Mouse (Mus musculus): Measurements from ENCODE around the gene Zfp462. TPM values are rescaled to one million over a fixed set of nuclear protein-coding genes. Genes with fewer than 3 reads are reported as not detected.
A peak's percentile ranks its signal among the peaks of the same experiment; 100 is the strongest.

The Zfp462 gene
- total RNA-seq, 2 experiments from 2014 or later: 20.8 to 24.5 TPM

GRCm38 (mm10) chr4:54950136-54950535 lies 5.3 kb downstream of the Zfp462 start:
- no peak for DNase-seq (ENCODE audit: low spot score)

DNA sequence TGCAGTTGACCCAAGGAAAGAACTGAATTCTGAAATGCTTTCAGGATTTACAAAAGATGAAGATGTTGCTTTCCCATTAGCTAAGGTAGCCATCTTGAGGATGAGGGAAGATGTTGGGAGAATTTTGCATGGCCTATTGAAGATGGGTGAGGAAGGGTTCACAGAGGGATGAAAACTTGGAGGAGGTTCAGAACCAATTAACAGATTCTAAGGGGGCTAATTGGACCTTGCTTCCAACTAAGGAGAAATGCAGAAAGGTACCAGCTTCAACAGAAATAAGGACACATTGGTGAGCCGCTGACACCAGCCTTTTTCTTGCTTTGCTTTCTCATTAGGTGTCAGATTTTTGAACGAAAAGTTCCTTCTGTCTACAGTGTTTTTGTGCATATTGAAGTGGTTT lies 6.0 kb downstream of the Zfp462 start:
- DNase-seq (ENCODE audit: low spot score): no peak

DNA sequence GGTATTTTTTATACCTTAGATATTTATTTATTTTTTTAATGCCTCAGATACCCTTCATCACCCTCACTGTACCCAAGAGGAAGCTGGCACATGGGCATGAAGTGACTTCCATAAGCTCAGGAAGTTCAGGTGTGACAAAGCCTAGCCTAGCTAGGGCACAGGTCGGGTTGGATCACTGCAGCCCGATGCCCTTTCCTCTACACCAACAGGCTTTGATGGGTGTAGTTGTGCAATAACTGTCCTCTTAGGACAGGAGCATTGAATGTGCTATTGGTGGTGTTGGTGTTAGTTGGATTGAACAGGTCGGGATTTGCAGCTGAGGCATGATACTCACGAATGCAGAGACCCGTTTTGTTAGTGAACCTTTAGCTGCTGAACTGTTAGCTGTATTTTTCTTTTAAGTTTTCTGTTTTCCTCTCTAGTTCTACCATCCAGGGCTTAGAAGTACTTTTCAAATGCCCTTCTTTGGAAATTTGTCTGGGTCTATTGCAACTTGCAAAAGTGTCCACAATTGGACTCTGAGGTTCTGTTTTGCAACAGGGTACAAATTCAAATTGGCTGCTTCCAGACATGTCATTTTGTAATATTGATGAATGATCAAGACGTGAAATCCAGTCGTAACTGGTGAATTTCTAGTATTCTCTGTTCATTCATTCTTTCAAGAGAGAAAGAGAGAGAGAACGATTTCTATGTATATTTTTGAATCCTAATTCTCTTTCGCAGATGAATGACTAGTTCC lies 9.0 kb downstream of the Zfp462 start:
- no peak for DNase-seq (ENCODE audit: low spot score)

DNA sequence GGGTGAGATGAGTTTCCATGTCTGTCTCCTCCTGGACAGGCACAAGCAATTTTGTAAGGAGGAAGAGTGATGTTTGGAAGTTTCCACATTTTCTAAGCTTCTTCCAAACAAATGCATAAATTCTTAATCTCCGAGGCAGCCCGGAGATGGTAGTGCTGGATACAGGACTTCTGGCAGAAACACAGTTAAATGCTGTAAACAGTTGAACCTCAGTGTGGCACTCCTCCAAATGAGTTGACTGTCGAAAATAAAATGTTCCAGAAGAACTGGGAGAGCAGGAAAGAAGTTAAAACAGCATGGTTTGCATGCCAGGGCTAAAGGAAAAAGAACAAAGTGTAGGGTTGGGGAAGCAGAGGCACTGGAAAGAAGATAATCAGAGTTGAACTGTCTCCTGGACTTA lies 9.6 kb downstream of the Zfp462 start:
- DNase-seq (ENCODE audit: low spot score): no peak

DNA sequence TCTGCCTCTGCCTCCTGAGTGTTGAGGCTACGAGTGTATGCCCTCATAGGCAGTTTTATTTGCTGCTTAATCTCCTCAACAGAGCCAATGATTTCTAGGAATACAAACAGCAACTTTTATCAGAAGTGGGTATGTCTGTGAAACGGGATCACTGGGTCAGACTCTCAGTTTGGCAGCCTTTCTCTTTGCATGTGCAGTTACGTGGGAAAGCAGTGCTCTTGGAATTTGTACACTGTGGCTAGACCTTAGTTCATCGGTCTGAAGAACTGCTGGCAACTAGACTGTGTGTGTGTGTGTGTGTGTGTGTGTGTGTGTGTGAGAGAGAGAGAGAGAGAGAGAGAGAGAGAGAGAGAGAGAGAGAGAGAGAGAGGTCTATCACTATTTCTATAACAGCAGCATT lies 15.9 kb downstream of the Zfp462 start:
- DNase-seq (ENCODE audit: low spot score): no peak

DNA sequence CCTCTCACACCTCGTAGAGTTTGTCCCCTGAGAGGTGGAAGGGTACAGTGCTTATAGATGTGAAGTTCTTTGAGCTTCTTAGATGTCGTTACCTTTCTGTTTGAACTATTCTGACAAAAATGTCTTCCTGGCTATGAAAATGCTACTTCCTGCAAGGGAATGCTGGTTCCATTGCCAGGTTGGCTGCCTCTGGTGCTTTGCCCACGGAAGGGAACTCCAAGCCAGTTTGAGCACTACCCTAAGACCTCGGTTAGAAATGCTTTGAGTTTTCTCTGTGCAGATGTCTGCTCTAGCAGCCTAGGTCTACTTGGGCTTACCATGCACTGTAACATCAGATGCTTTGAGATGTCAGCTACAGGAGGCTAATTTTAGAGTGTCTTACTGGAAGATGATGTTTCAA lies 17.3 kb downstream of the Zfp462 start:
- DNase-seq (ENCODE audit: low spot score): peak; percentile 21

GRCm38 (mm10) chr4:54963551-54963950 lies 18.7 kb downstream of the Zfp462 start:
- no peak for DNase-seq (ENCODE audit: low spot score)

GRCm38 (mm10) chr4:54965169-54965695 lies 20.4 kb downstream of the Zfp462 start:
- DNase-seq (ENCODE audit: low spot score): no peak

DNA sequence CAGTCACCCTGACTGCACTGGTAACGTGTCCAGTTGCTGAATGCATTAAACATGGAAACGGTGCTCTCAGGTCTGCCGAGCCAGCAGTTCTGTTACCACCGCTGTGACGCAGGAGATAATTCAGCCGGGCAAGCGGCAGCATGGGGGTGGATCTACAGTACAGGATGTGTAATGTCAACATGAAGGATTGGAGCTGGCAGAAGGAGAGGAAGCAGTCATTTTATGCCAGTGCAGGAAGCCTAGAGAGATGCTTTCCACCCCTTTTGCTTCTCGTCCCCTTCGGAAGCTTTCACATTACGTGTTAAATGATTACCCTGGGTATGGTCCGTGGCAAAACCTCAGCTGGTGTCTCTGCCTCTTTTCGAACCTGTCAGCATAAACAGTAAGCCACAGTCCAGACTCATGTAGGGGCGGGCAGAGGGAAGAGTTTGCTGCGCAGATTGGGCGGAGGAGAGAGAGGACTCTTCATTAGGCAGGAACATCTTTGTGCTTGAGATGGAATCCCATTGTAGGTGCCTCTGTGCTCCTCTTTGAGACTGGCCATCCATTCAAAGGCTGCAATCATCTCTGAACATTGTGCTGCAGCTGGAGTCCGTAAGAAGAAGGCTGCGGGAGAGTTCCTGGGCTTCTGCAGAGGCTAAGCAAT lies 21.4 kb downstream of the Zfp462 start:
- peak; percentile 53 for DNase-seq (ENCODE audit: low spot score)

DNA sequence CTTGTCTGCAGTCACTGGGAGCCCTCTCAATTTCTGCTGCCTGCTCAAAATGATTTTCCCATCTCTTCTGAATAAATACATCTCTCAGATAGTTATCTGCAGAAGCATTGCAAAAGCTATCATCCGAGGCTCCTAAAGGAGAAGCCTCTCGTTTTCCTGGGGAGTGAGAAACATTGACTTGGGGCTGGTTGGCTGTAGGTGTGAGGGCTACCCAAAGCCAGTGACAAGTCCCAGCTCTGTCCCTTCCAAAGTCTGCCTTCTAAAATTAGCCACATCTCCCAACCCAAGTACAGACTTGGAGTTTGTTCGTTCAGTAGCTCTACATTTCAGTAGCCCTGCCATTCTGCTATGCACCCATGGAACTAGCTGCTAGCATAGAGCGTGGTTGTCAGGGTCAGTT lies 22.3 kb downstream of the Zfp462 start:
- peak; percentile 31 for DNase-seq (ENCODE audit: low spot score)

DNA sequence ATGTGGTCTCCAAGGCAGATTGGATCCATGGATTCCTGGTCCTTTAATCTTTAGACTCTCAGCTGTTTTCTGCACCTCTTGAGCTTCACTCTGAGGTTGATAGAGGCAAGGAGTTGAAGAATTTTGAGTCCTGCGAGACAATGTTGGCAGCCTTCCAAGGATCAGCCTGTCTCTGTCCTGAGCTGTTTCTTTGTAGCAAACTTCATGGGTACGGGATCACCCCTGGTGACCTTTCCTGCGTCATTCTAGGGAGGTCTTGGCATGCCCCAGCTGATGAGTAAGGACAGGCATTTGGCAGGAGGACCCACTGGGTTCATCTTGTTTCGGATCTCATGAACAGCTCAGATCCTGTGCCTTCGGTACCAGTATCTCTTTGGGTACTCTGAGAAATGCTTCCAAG lies 22.9 kb downstream of the Zfp462 start:
- DNase-seq (ENCODE audit: low spot score): peak; percentile 62

DNA sequence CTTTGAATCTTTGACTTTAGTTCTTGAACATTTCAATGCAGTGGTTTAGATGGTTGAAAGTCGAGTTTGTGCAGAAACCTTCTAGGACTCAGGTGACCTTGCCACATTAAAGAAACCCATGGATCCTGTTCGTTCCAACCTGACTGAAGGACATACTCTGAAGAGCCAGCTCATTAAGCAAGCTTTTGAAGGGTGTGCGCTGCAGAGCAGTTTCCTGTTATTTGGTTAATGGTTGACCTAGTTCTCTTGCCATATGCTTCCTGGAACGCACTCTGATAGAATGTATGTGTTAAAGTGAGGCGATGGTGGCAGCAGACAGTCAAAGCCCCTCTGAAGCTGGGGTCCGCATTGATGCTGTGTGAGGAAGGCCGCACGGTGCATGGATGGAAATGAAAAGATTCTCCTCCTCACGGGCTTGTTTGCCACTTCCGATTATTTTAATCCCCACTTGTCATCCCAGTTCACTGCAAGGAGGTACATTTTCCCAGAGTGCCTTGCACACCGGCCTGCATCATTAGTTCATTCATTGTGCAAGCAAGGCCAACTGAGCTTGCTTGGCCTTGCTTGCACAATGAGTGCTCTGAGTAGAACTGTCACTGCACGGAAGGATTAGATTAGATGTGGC lies 24.9 kb downstream of the Zfp462 start:
- no peak for DNase-seq (ENCODE audit: low spot score)

GRCm38 (mm10) chr4:54971386-54971785 lies 26.5 kb downstream of the Zfp462 start:
- peak; percentile 37 for DNase-seq (ENCODE audit: low spot score)

DNA sequence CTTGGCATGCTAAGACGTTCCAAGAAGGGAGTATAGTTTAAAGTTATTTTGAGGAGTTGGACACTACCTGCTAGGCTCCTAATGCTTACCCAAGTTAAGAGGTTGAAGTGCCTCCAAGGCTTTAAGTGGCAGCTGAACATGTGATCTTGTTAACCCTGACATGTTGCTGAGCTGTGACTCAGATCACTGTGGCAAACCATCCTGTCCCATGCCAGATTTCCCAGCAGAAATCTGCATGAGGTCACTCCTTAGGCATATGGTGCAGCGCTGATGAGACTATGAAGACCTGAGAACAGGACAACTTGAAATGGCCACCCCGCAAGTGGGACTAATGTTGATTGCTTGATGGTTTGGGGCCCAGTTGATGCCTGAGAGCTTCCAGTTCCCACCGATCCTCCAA lies 27.2 kb downstream of the Zfp462 start:
- DNase-seq (ENCODE audit: low spot score): peak; percentile 58

DNA sequence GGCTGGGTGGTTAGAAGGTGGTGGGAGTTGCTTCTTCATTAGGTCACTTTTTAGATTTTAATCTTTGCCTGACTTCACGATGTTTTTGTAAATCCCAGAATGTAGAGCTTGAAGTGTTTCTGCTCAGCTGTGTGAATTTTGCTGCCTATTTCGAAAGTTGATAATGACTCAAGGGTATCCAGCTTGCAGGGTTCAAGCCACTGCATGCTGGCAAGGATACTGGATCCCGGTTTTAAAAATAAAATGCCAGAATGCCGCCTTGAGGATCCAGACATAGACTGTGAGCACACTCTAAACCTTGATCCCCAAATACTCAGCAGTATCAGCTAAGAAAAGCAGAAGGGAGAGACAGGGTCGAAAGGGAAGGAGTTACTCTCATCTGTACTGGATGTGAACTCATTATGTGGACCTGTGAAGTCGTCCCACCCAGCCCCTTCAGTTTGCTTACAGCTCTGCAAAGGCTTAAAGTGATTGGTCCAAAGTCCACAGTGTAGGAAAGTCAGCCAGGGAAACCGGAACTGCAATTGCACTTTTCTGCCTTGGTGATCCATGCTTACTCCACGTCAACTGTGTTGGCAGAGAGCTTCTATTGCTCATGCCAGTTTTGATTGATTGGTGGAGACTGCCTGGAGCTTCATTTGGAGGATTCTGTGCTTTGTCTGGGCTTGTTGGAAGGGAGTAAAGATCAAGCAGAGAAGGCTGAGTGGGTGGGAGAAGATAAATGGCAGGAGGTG lies 28.1 kb downstream of the Zfp462 start:
- no peak for DNase-seq (ENCODE audit: low spot score)

DNA sequence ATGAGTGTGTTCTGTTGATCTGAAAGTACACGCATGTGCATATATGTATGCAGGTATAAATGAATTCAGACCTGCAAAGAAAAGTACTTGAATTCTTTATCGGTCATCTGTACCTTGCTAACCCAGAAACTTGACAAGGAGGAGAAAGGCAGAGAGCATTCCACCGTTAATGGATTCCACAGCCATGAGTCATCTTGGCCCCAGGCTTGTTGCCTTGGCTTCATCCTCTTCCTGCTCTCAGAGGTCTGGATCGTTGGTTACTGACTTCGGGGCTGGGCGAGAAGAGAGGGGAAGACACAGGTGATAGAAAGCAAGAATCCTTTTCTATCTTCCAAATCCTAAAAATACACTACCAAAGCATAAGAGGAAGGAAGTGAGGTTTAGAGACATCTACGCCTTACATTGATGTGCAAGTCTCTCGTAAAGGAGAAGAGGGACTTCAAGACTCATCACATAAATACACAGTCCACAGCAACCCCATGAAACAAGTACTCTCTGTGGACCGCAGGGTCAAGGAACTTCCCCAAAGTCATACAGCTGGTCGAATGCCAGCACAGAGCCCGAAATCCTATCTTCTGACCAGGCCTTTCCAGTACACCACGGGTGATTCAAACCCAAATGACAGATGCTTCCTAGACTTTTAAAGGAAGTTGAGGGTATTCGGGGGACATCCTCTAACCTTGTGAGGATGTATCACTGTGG lies 35.1 kb downstream of the Zfp462 start:
- peak; percentile 84 for DNase-seq (ENCODE audit: low spot score)

DNA sequence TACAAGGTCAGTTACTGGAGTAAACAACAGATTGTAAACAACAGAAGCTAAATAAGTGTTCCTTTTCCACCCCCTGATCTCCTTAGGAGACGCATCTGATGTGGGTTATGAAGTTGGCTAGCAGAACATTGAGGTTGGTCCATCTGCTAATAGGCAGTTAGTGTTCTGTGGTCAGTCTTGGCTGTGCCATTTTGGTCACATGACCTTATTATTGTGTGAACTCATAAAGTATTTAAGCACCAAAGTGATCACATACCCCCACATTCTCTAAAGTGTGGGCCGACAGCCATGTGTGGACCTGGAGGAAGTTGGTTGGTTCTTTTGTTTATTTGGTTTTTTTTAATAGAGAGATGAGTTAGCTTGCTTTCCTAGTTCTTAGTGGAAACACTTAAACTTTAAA lies 39.7 kb downstream of the Zfp462 start:
- DNase-seq (ENCODE audit: low spot score): no peak

GRCm38 (mm10) chr4:54986671-54987070 lies 41.8 kb downstream of the Zfp462 start:
- no peak for DNase-seq (ENCODE audit: low spot score)

DNA sequence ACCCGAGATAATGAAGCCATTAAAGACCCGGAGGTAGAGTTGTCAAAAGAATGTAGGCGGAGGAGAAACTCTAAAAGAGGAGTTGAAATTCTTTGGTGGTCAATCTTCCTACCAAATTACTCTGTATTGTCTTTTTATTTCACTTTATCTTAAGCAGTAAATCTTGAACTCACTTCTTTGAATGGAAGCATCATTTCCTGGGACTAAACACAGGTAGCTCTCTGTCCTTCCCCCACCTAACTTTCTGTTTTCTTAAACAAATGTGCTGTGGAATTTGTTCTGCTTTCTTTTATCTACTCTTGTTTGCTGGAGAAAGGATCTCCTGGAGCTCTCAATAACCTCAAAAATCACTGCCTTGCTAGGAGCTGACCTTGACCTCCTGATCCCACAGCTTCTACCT lies 42.4 kb downstream of the Zfp462 start:
- no peak for DNase-seq (ENCODE audit: low spot score)

DNA sequence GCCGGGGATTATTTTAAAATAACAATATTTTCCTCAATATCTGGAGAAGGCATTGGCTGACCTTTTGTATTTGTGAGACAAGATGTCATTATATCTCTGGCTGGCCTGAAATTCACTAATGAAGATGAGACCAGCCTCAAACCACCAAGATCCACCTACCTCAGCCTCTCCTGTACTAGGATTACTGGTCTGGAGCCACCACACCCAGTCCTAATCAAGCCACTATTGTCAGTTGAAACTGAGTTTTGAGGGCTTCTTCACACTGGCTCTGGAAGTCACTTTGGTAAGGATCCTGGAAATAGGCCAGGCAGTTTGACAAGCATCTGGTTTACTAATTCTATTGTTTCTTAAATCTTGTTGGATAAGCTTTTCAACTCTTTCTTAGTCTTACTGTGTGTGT lies 43.1 kb downstream of the Zfp462 start:
- DNase-seq (ENCODE audit: low spot score): no peak

DNA sequence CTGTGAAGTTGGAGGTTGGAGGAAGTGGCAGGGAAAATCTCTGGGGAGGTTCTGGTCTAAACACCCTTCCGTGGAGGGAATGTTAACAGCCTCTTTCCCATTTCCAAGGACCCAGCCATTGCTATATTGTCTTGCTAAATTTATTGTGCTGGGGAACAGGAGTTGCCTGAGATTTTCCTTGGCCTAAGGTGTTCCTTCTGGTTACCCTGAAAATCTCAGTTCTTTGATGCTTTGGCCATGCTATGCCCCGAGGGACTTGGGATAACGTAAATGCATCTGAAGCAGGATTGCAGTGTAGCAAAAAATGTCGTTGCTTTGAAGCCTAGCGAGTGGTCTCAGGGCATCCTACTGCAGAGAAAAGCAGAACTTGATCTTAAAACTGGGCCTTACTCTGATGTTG lies 47.1 kb downstream of the Zfp462 start:
- no peak for DNase-seq (ENCODE audit: low spot score)
